Mouse (Mus musculus) heart, postnatal 14 days (tissue): Measurements from ENCODE around the gene Camta1. TPM values are rescaled to one million over a fixed set of nuclear protein-coding genes. Genes with fewer than 3 reads are reported as not detected.
A peak's percentile ranks its signal among the peaks of the same experiment; 100 is the strongest.
"Not testable (repeated sequence)": the region's sequence is repeated elsewhere in the genome, so short reads cannot be mapped to it uniquely, and the experiment has no call there.

ENCODE experiments used
- DNase-seq, 2 experiments: peaks; one replicate each; pipeline ENCODE4 v3.0.0; 2021 to 2022
- intact Hi-C: fragments of 180-260 bp; cut with DNase I; formaldehyde crosslinking; loops from one replicate; pipeline ENCODE4 v1.15.1; 2025
- total RNA-seq, 2 experiments: library from RNA; stranded (reverse); gene quantifications; 2 replicates each; pipeline ENCODE4 v1.2.3; 2021

Gene Camta1
- total RNA-seq, 2 experiments from 2014 or later, result 193 to 199 TPM

DNA sequence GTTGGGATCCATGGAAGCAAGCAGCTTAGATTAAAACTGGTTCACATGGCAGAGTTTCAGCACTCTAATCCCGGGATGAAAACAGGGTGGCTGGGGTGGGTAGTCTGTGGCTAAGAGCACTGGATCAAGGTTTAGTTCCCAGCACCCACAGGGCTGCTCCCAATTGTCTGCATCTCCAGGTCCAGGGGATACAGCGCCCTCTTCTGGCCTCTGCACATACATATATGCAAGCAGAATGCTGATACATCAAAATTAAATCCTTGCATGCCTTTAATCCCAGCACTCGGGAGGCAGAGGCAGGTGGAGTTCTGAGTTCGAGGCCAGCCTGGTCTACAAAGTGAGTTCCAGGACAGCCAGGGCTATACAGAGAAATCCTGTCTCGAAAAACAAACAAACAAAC lies 953.2 kb downstream of the Camta1 start:
- DNase-seq, intact Hi-C loops: not testable (repeated sequence)

DNA sequence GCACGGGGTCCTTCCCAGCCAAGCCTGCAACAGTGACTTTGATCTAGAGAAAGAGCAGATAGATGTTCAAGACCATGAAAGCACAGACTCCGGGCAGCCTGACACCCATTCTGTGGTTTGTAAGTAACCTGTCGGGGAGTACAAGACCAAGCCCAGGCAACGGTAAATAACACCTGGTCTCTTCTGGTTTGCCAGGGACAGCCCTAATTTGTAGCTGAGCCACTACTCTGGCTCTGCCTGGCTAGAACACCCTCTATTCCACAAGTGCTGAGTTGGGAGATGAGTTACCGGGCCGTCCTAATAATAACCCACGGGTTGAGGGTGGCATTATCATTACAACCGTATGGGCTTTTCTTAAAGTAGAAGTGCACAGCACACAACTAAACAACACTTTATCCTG lies 954.6 kb downstream of the Camta1 start:
- DNase-seq, result no peak
- intact Hi-C loops, result no loop called here

- intact Hi-C loops, result no loop called here
- no peak for DNase-seq
Observed at GRCm38 (mm10) chr4:150903091-150903742, 958.5 kb downstream of the Camta1 start.

DNA sequence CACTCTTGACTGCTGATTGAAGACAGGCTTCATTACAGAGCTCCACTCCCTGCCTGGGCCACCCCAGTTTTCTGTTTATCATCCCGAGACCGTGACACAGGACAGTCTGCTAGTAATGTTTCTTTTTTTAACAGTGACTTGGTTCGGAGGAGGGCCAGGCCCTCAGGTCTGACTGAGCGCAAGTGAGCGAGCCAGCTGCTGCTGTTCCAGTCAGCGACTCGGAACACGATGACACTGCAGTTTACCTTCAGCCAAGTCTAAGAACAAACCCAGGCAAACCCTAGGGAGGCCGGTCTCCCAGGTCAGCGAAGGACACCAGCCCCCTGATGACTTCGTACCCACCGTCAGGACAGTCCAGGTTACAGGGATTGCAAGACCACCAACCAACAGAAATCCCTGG lies 959.6 kb downstream of the Camta1 start:
- peak; percentile 42 to 44 for DNase-seq
- intact Hi-C loops, result no loop called here

DNA sequence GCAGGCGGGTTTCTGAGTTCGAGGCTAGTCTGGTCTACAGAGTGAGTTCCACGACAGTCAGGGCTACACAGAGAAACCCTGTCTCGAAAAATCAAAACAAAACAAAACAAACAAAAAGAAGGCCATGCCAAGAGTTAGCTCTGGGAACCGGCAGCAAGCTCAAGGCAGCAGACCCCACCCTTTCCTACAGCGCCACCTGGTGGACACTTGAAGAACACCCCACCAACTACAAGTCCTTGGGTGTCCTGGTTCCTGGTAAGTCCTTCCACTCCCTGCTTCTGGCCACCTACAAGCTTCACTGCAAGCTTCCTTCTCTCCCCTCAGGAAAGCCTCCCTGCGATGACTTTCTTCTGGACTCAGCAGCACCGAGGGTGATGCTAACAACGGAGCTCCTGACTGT lies 960.0 kb downstream of the Camta1 start:
- intact Hi-C loops, result loop anchor here (1.0 to 2.0 kb wide), 2 partner anchors 45 to 245 kb away; no protein-coding TSS in a partner anchor
- peak; percentile 83 to 89 for DNase-seq

DNA sequence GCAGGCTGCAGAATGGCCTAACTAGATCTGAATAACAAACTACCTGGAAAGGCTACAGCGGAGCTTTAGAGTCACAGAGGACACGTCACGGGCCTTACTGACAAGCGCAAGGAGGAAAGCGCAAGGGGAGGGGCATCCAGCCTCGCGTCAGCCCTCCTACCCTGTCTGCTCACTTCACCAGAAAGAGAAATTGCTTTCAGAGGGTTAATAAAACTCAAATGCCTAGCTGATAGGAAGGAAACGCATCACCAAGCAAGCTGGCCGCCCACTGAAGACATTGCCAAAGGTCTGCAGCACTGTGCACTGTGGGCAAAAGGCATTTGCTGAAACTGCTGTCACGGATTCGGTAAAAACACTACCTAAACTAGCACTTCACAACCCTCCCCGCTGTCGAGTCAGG lies 961.2 kb downstream of the Camta1 start:
- DNase-seq, result no peak
- intact Hi-C loops, result loop anchor here (2.0 kb wide), 1 partner anchor 44 kb away; no protein-coding TSS in a partner anchor

GRCm38 (mm10) chr4:150898716-150899365 lies 962.8 kb downstream of the Camta1 start:
- DNase-seq, result peak; percentile 81 to 86
- intact Hi-C loops, result no loop called here

DNA sequence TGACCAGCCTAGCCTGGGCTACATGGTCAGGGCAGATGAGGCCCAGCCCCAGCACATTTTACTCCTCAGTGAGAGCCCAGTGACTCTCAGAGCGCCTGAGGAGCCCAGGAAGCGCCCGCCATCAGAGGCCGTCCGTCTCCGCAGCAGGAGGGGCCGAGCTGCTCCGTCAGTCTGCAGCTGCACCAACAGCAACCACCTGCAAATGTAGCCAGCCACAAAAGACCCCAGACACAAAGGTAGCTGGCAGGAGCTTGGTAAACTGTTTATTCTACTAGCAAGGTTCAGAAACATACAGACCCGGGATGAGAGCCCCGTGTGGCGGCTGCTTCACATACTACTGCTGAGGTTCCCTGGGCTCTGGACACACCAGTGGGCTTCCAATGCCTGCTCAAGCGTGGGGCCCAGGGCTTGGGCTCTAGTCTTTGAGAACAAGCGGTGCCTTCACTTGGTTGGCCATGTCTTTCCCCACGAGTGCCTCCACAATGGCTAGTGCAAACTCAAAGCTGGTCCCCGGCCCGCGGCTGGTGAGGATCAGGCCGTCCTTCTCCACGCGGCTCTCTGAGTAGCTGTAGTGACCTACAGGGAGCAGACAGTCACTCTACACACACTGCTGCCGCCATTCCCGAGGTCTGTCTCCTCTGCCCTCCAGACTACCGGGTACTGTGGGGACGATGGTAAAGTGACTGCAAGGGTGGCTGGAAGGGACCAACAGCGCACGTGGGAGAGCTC lies 964.6 kb downstream of the Camta1 start:
- intact Hi-C loops, result no loop called here
- DNase-seq, result no peak

- intact Hi-C loops, result no loop called here
- DNase-seq, result no peak
Observed at GRCm38 (mm10) chr4:150894718-150895501, 966.8 kb downstream of the Camta1 start.

DNA sequence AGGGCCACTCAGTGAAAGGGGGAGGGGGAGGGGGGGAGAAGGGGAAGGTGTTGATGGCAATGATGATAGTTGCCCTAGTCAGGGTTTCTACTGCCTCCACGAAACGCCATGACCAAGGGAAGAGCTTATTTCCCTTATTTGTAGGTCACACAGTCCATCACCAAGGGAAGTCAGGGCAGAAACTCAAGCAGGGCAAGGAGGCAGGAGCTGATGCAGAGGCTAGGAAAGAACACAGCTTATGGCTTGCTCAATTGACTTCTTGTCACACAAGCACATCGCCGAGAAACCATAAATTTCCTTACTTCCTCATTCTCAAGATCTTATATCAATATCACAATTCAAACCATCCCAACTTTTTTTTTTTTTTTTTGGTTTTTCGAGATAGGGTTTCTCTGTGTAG lies 970.4 kb downstream of the Camta1 start:
- intact Hi-C loops, result no loop called here
- no peak for DNase-seq

- no peak for DNase-seq
- intact Hi-C loops, result no loop called here
Observed at GRCm38 (mm10) chr4:150889955-150890315, 971.7 kb downstream of the Camta1 start.

DNA sequence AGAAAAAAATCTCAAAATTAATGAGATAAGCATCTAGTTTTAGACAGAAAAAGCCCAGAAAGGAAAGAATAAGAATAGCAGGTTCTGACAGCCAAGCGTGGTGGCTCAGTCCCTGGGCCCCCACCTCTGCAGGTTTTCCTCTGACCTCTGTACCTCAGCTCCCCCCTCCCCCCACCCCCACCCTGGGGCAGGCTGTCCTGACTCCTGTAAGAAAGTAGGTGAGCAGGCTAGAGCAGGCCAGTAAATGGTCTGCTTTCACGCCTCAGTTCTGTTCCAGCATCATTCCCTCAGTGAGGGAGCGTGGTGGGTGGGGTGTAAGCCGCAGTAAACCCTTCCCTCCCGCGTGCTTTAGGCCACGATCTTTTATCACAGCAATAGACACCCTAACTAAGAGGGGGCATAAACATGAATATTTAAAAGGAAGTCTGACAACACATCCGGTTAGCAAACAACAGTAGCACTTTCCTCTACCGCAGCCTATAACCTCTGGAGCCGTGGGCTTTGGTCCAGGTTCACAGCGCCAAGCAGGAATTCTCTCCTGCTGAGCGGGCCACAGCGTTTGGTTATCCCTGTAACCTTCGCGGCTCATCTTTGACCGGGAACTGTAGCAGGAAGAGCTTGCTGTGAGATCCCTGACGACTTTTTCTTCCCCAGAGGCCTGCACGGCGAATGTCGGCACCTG lies 972.3 kb downstream of the Camta1 start:
- peak in 1 of 2 experiments; percentile 35 for DNase-seq
- intact Hi-C loops, result no loop called here

GRCm38 (mm10) chr4:150888492-150888891 lies 973.2 kb downstream of the Camta1 start:
- DNase-seq, result no peak
- intact Hi-C loops, result no loop called here

DNA sequence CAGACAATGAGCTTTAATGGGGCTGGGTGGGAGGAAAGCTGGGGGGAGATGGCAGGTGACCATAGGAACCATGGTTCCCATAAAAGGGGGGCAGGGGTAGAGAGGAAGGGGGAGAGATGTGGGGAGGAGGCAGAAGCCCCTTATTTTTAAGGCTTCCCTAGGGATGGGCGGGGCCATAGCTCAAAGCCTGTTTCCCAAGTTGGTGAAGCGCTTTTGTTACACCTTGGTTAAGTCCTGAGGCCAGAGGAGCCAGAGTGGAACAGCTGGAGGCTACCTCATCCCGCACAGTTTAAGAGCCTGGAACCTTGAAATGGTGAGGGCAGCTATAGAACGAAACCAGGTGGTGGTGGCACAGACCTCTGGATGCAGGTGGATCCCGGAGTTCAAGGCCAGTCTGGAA lies 973.8 kb downstream of the Camta1 start:
- DNase-seq, result no peak
- intact Hi-C loops, result no loop called here

DNA sequence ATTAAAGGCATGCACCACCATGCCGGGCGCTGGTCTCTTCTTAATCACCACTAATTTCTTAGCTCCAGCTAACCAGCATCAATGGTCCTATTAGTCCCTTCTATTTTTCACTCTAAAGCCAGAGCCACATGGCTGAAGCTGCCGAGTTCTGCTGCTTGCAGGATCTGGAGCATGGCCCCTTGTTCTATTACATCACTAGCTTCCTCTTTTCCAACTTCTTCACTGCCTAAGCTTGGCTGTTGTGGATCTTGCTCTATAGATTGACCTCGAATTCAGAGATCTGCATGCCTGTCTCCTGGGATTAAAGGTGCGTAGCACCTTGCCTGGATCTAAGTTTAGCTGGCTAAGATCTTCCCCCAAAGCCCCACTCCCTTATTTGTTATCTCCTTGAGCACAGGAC lies 979.0 kb downstream of the Camta1 start:
- intact Hi-C loops, result no loop called here
- no peak for DNase-seq

- intact Hi-C loops, result no loop called here
- DNase-seq, result no peak
Observed at GRCm38 (mm10) chr4:150880364-150880763, 981.3 kb downstream of the Camta1 start.

DNA sequence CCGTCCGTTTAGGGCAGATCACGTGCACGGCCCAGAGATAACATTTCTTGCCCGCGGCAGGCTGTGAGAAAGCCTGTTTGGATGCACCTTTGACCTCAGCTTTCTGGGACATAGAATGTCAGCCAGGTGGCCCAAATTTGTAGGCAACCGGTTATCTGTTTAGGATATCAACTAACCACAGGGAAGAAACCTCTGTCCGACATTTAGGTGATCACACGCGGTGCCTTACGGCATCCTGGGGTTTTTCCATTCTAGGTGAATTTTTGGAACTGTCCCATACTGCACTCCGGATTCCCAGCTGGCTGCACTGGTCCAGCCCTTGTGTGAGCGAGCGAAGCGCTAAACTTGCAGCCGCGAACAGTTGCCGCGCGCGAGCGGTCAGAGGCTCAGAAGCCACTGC lies 982.0 kb downstream of the Camta1 start:
- no peak for DNase-seq
- intact Hi-C loops, result no loop called here

DNA sequence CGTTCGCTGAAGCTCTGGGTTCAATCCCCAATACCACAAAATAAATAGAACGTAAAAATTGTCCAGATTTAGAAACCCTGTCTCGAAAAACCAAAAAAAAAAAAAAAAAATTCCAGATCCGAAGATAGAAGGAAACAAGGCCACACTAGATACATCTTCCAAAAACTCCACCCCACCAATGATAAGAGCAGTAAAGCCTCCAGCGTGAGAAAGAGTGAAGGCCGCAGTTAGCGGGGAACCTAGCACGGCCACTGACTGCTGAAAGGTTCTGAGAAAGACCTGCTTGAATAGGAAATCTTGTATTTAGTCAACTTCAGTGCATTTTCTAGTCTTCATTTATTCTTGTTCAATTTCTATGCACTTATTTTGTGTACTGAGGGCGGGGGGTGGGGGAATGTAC lies 986.3 kb downstream of the Camta1 start:
- intact Hi-C loops, result no loop called here
- no peak for DNase-seq

GRCm38 (mm10) chr4:150874416-150874815 lies 987.3 kb downstream of the Camta1 start:
- intact Hi-C loops, DNase-seq: not testable (repeated sequence)

DNA sequence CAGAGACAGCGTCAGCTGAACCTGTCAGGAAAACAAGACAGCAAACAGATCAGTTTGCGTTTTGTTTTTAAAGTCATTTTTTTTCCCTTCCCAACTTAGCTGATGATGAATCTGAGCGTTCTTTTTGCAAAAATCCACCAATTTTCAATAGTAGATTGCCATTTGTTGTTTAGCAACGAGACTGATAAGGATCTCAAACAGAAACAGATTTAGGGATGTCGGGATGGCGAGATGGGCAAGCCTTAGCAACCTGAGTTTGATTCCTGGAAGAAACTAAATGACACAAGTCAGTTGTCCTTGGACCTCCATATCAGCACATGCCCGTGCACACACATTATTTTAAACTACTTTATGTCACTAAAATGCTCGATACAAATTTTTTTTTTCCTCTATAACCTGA lies 989.0 kb downstream of the Camta1 start:
- intact Hi-C loops, result no loop called here
- no peak for DNase-seq
